Mouse (Mus musculus) adipocyte (in vitro differentiated cells): Measurements from ENCODE around the gene Pnpla7.

Experiments used
- DNase-seq: peaks from one replicate; pipeline ENCODE4 v3.0.0-alpha.2; 2016; ENCODE audit warnings: low spot score

Gene Pnpla7

GRCm38 (mm10) chr2:24995332-24995731 lies 19.5 kb downstream of the Pnpla7 start:
- no peak for DNase-seq

- DNase-seq, result no peak
Observed at GRCm38 (mm10) chr2:24996471-24996870, 20.6 kb downstream of the Pnpla7 start.

GRCm38 (mm10) chr2:25000544-25001235 lies 24.9 kb downstream of the Pnpla7 start:
- DNase-seq, result peak; percentile 36

GRCm38 (mm10) chr2:25003946-25004786 lies 28.3 kb downstream of the Pnpla7 start:
- DNase-seq, result no peak

GRCm38 (mm10) chr2:25006767-25007166 lies 30.9 kb downstream of the Pnpla7 start:
- DNase-seq, result no peak

GRCm38 (mm10) chr2:25008250-25008649 lies 32.4 kb downstream of the Pnpla7 start:
- DNase-seq, result no peak

- no peak for DNase-seq
Observed at GRCm38 (mm10) chr2:25022678-25023077, 46.8 kb downstream of the Pnpla7 start.

GRCm38 (mm10) chr2:25025109-25025508 lies 49.3 kb downstream of the Pnpla7 start:
- no peak for DNase-seq

- no peak for DNase-seq
Observed at GRCm38 (mm10) chr2:25034994-25035393, 59.2 kb downstream of the Pnpla7 start.

- no peak for DNase-seq
Observed at GRCm38 (mm10) chr2:25040089-25040488, 64.3 kb downstream of the Pnpla7 start.

GRCm38 (mm10) chr2:25050921-25051320 lies 75.1 kb downstream of the Pnpla7 start:
- no peak for DNase-seq

GRCm38 (mm10) chr2:25051450-25051849 lies 75.6 kb downstream of the Pnpla7 start:
- no peak for DNase-seq

GRCm38 (mm10) chr2:25053101-25053500 lies 77.3 kb downstream of the Pnpla7 start:
- DNase-seq, result peak; percentile 46

GRCm38 (mm10) chr2:25054221-25055067 lies 78.6 kb downstream of the Pnpla7 start, which contains the start of gene Nsmf:
Nsmf (plus strand) TSS chr2:25054355.
- DNase-seq, result peak; percentile 81

GRCm38 (mm10) chr2:25055068-25055405 lies 79.2 kb downstream of the Pnpla7 start:
- no peak for DNase-seq

GRCm38 (mm10) chr2:25055409-25056155 lies 79.7 kb downstream of the Pnpla7 start:
- no peak for DNase-seq

GRCm38 (mm10) chr2:25058926-25059325 lies 83.1 kb downstream of the Pnpla7 start:
- no peak for DNase-seq

GRCm38 (mm10) chr2:25063523-25063922 lies 87.7 kb downstream of the Pnpla7 start:
- no peak for DNase-seq

- DNase-seq, result no peak
Observed at GRCm38 (mm10) chr2:25064285-25064684, 88.5 kb downstream of the Pnpla7 start.

- no peak for DNase-seq
Observed at GRCm38 (mm10) chr2:25065537-25065936, 89.7 kb downstream of the Pnpla7 start.

GRCm38 (mm10) chr2:25066552-25066951 lies 90.7 kb downstream of the Pnpla7 start:
- no peak for DNase-seq

- DNase-seq, result no peak
Observed at GRCm38 (mm10) chr2:25069537-25069936, 93.7 kb downstream of the Pnpla7 start.
